Mouse (Mus musculus) liver, embryonic 13.5 days (tissue): ENCODE measurements around the gene Arhgap45. TPM values are rescaled to one million over a fixed set of nuclear protein-coding genes. Genes with fewer than 3 reads are reported as not detected.

Experiments used
- ATAC-seq: fragments of 200-750 bp; cut with Nextera tagmentation; 2 replicates; pipeline ENCODE4 v1.8.0; 2017; ENCODE audit warnings: low read depth, mild to moderate bottlenecking, moderate number of reproducible peaks, moderate library complexity
- DNase-seq: peaks from one replicate; pipeline ENCODE4 v3.0.0; 2022
- H3K27ac ChIP-seq: fragments of 300-500 bp; sonication (generic); 2 replicates; pipeline ENCODE4 v1.5.1; 2015; ENCODE audit warnings: moderate library complexity, mild to moderate bottlenecking, inconsistent platforms
- H3K27me3 ChIP-seq: fragments of 300-500 bp; sonication (generic); 2 replicates; pipeline ENCODE4 v1.6.1; 2015; ENCODE audit warnings: mild to moderate bottlenecking, inconsistent platforms
- H3K36me3 ChIP-seq: fragments of 300-500 bp; sonication (generic); 2 replicates; pipeline ENCODE4 v1.6.1; 2015; ENCODE audit warnings: mild to moderate bottlenecking, inconsistent platforms
- H3K4me1 ChIP-seq: fragments of 300-500 bp; sonication (generic); replicated peaks from 2 replicates; pipeline ENCODE4 v1.6.1; 2015; ENCODE audit warnings: inconsistent platforms
- H3K4me2 ChIP-seq: fragments of 300-500 bp; sonication (generic); 2 replicates; pipeline ENCODE4 v1.6.1; 2015; ENCODE audit warnings: inconsistent platforms, mild to moderate bottlenecking, moderate library complexity
- H3K4me3 ChIP-seq: fragments of 300-500 bp; sonication (generic); replicated peaks from 2 replicates; pipeline ENCODE4 v1.5.1; 2015; ENCODE audit warnings: mild to moderate bottlenecking, inconsistent platforms
- H3K9ac ChIP-seq: fragments of 300-500 bp; sonication (generic); 2 replicates; pipeline ENCODE4 v1.6.1; 2015; ENCODE audit warnings: mild to moderate bottlenecking, inconsistent platforms
- H3K9me3 ChIP-seq: fragments of 300-500 bp; sonication (generic); replicated peaks from 2 replicates; pipeline ENCODE4 v1.6.1; 2016; ENCODE audit warnings: inconsistent platforms
- whole genome bisulfite sequencing: fragments of 180-500 bp; shearing (Covaris S2); methylation state at CpG from one replicate; pipeline ENCODE4 v1.1.7; 2015; ENCODE audit not compliant: insufficient replicate concordance; 5-methylcytosine and 5-hydroxymethylcytosine counted together
- polyA plus RNA-seq: library from polyadenylated mRNA; unstranded; fragments of >200 nt; fragmentation: Nextera tagmentation; extraction: Ambion mirVana; gene quantifications from 2 replicates; pipeline ENCODE4 v1.2.1, GENCODE M21; 2015

The Arhgap45 gene
- polyA plus RNA-seq = 14.3 and 14.9 TPM in 2 replicates

DNA sequence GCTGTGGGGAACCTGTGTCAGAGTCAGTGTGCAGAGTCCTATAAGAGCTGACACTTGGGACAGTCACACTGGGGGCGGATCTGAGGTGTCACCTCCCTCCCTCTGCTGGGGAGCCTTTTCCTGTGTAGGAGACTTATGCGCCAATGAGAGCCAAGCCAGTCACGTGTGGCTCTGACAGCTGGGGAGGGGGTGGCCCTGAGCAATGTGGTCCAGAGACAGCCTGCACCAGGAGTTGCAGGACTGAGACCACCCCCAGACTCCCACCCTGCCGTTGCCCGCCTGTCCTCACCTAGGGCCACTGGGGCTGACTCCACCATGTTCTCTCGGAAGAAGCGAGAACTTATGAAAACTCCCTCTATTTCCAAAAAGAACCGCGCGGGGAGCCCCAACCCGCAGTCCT is at the start of gene Arhgap45:
TSS of gene Arhgap45 (plus strand) at position 143 of the 400 bp plus-strand sequence.
- peak within 1 kb of the TSS; percentile 84 for H3K27ac ChIP-seq

GRCm38 (mm10) chr10:79966886-79967400 is 49.5 kb upstream of the Arhgap45 start:
- ATAC-seq (no peak), DNase-seq (no peak)
- Histone ChIP-seq H3K27me3 (peaks cover 37% of the 10 kb centered on the region), H3K27ac (no peak overlapping the region), H3K9ac (no peak overlapping the region), H3K4me3 (no peak overlapping the region), H3K4me1 (peaks cover 12% of the 10 kb centered on the region), H3K4me2 (no peak overlapping the region), H3K36me3 (peaks cover 67% of the 10 kb centered on the region), H3K9me3 (no peaks in the 10 kb centered on the region)
- 83% methylated on average over 5 of the region's 5 CpGs for WGBS

More for the DNA sequence above, at the start of gene Arhgap45:
- DNase-seq (peak; percentile 70), ATAC-seq (peak; percentile 74)
- Histone ChIP-seq H3K36me3 (peaks cover 60% of the 10 kb centered on the region), H3K4me1 (peaks cover 72% of the 10 kb centered on the region), H3K4me2 (peak within 1 kb of the TSS; percentile 78), H3K4me3 (peak within 1 kb of the TSS; percentile 59), H3K27me3 (peaks cover 19% of the 10 kb centered on the region), H3K9ac (peak within 1 kb of the TSS; percentile 72), H3K9me3 (no peaks in the 10 kb centered on the region)
- WGBS = 21% methylated on average over 11 of the region's 11 CpGs

- no peak for ATAC-seq
- Histone ChIP-seq H3K27ac (no peak overlapping the region), H3K4me2 (no peak overlapping the region), H3K4me3 (no peak overlapping the region), H3K27me3 (peaks cover 49% of the 10 kb centered on the region), H3K9ac (no peak overlapping the region), H3K9me3 (no peaks in the 10 kb centered on the region), H3K4me1 (peaks cover 8% of the 10 kb centered on the region), H3K36me3 (peaks cover 55% of the 10 kb centered on the region)
- DNase-seq = no peak
- 71% methylated on average over 1 of the region's 1 CpGs for WGBS
Observed at GRCm38 (mm10) chr10:79968181-79968580, 48.3 kb upstream of the Arhgap45 start.

GRCm38 (mm10) chr10:79969124-79969568 is 47.3 kb upstream of the Arhgap45 start:
- ATAC-seq = no peak
- Histone ChIP-seq H3K36me3 (peaks cover 45% of the 10 kb centered on the region), H3K9me3 (no peaks in the 10 kb centered on the region; the same call in 1 of the 2 replicates), H3K4me1 (peaks cover 8% of the 10 kb centered on the region), H3K4me2 (no peak overlapping the region), H3K9ac (no peak overlapping the region), H3K27me3 (peaks cover 55% of the 10 kb centered on the region), H3K4me3 (no peak overlapping the region), H3K27ac (no peak overlapping the region)
- WGBS = 28% methylated on average over 3 of the region's 3 CpGs
- DNase-seq = no peak

DNA sequence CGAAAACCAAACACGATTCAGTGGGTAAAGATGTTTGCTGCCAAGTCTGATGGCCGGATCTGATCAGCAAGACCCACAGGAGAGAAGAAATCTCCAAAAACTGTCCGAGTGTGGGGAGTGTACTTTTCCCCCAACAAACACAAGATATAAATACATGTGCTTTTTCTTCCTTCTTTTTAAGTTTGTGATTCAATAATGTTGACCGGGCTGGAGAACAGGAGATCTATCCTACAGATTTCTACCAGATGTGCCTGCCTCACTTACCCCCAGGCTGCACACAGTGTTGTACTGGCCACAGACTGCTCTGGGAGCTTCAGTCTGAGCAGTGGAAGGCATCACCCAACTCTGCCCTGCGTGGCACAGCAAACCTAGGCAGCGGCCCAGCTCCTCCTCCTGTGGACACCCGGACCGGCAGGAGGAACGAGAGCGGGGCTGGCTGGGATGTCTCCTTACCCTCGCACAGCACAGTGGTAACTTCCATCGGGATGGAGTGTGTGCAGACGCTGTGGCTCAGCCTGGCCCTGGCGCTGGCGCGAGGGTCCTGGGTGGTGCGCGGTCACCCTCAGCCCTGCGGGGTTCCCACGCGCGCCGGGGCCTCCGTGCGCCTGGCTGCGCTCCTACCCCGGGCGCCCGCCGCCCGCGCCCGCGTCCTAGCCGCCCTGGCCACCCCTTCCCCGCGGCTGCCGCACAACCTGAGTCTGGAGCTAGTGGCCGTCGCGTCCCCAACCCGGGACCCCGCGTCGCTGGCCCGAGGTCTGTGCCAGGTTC is 45.9 kb upstream of the Arhgap45 start, which contains the start of gene Grin3b:
TSS of gene Grin3b (plus strand) at position 301 of the 768 bp plus-strand sequence.
- peaks cover 55% of the 10 kb centered on the region for H3K27me3 ChIP-seq
- WGBS = 6% methylated on average over 47 of the region's 47 CpGs
- peak within 1 kb of the TSS; percentile 51 for H3K4me2 ChIP-seq
- DNase-seq (no peak), ATAC-seq (0 out of 2 replicates have a peak, but pooled peaks have one; percentile 9)
- H3K27ac ChIP-seq = no peak within 1 kb of the TSS
- peaks cover 4% of the 10 kb centered on the region; the same call in 1 of the 2 replicates for H3K9me3 ChIP-seq
- H3K36me3 ChIP-seq = peaks cover 38% of the 10 kb centered on the region
- peaks cover 8% of the 10 kb centered on the region for H3K4me1 ChIP-seq
- peak within 1 kb of the TSS; percentile 32 for H3K4me3 ChIP-seq
- H3K9ac ChIP-seq = peak within 1 kb of the TSS; percentile 5; the same call in 1 of the 2 replicates

DNA sequence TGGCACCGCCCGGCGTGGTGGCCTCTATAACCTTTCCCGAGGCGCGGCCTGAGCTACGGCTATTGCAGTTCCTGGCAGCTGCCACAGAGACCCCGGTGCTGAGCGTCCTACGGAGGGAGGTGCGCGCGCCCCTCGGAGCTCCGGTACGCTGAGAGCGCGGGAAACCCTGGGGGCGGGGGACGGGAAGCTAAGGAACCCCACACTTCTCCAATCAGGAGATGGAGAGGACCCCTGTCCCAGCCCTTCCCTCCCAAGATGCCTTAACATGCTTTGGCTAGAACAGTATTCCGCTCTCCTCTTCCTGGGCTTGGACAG is 45.3 kb upstream of the Arhgap45 start:
- Histone ChIP-seq H3K9ac (peak overlapping the region; percentile 5; the same call in 1 of the 2 replicates), H3K4me2 (peak overlapping the region; percentile 51), H3K9me3 (peaks cover 8% of the 10 kb centered on the region), H3K4me3 (peak overlapping the region; percentile 32), H3K36me3 (peaks cover 38% of the 10 kb centered on the region), H3K27me3 (peaks cover 55% of the 10 kb centered on the region), H3K27ac (no peak overlapping the region), H3K4me1 (peaks cover 8% of the 10 kb centered on the region)
- 7% methylated on average over 21 of the region's 21 CpGs for WGBS
- ATAC-seq = no peak
- DNase-seq = no peak

DNA sequence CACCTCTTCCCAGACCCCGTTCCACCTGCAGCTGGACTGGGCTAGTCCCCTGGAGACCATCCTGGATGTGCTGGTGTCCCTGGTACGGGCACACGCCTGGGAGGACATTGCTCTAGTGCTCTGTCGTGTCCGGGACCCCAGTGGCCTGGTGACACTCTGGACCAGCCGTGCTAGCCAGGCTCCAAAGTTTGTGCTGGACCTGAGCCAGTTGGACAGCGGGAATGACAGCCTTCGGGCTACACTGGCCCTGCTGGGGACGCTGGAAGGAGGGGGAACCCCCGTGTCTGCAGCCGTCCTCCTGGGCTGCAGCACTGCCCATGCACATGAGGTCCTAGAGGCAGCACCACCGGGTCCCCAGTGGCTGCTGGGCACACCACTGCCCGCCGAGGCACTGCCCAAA is 43.6 kb upstream of the Arhgap45 start:
- DNase-seq (no peak), ATAC-seq (no peak)
- Histone ChIP-seq H3K4me2 (no peak overlapping the region), H3K4me1 (peaks cover 8% of the 10 kb centered on the region), H3K36me3 (peaks cover 38% of the 10 kb centered on the region), H3K27ac (no peak overlapping the region), H3K9ac (no peak overlapping the region), H3K4me3 (no peak overlapping the region), H3K9me3 (peaks cover 25% of the 10 kb centered on the region), H3K27me3 (peaks cover 55% of the 10 kb centered on the region)
- WGBS = 52% methylated on average over 14 of the region's 14 CpGs

GRCm38 (mm10) chr10:79974087-79974486 is 42.4 kb upstream of the Arhgap45 start:
- Histone ChIP-seq H3K9me3 (peaks cover 35% of the 10 kb centered on the region), H3K4me3 (no peak overlapping the region), H3K4me2 (no peak overlapping the region), H3K36me3 (peaks cover 42% of the 10 kb centered on the region), H3K9ac (no peak overlapping the region), H3K27me3 (peaks cover 46% of the 10 kb centered on the region), H3K27ac (no peak overlapping the region), H3K4me1 (peaks cover 8% of the 10 kb centered on the region)
- WGBS = 88% methylated on average over 21 of the region's 21 CpGs
- ATAC-seq = no peak
- DNase-seq = no peak

- H3K4me3 ChIP-seq = no peak overlapping the region
- peaks cover 41% of the 10 kb centered on the region for H3K27me3 ChIP-seq
- DNase-seq (no peak), ATAC-seq (no peak)
- peaks cover 35% of the 10 kb centered on the region for H3K9me3 ChIP-seq
- H3K4me2 ChIP-seq = no peak overlapping the region
- H3K36me3 ChIP-seq = peaks cover 48% of the 10 kb centered on the region
- H3K9ac ChIP-seq = no peak overlapping the region
- H3K4me1 ChIP-seq = peaks cover 8% of the 10 kb centered on the region
- H3K27ac ChIP-seq = no peak overlapping the region
- WGBS = 68% methylated on average over 8 of the region's 8 CpGs
Observed at GRCm38 (mm10) chr10:79974668-79975067, 41.8 kb upstream of the Arhgap45 start.

DNA sequence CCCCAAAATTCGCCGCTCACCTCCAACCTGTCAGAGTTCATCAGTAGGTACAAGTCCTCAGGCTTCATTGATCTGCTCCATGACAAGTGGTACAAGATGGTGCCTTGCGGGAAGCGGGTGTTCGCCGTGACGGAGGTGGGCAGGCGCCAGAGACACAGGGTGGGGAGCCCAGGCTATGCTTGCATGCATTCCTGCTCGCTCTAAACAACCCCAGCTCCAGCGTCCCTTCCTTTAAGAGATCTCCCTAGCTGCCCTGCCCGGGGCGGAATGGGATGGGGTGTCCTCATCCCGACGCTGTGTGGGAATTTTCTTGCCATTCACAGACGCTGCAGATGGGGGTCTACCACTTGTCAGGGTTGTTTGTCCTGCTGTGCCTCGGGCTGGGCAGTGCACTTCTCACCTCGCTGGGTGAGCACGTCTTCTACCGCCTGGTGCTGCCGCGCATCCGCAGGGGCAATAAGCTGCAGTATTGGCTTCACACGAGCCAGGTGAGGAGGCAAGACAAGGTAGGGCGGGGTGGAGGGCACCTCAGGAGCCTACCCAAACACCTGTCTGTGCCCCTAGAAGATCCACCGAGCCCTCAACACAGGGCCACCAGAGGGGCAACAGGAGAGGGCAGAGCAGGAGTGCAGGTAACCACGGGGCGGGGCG is 40.3 kb upstream of the Arhgap45 start:
- ATAC-seq = no peak

DNA sequence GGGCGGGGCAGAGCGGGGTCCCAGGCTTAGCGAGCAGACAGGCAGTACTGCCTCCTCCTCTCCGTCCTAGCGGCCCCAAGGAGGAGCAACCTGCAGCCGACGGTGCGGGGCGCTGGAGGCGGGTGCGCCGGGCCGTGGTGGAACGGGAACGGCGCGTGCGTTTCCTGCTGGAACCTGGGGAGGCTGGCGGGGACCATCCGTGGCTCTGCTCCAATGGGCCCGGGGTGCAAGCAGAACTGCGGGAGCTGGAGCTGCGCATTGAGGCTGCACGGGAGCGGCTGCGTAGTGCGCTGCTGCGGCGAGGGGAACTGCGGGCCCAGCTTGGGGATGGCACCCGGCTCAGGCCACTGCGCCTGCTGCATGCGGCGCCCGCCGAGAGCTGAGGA is 39.7 kb upstream of the Arhgap45 start:
- 93% methylated on average over 28 of the region's 36 CpGs for WGBS
- ATAC-seq (no peak), DNase-seq (no peak)
- H3K9me3 ChIP-seq = peaks cover 35% of the 10 kb centered on the region
- no peak overlapping the region for H3K4me3 ChIP-seq
- no peak overlapping the region for H3K9ac ChIP-seq
- H3K27me3 ChIP-seq = peaks cover 20% of the 10 kb centered on the region
- no peak overlapping the region for H3K4me2 ChIP-seq
- H3K36me3 ChIP-seq = peaks cover 64% of the 10 kb centered on the region
- peaks cover 16% of the 10 kb centered on the region for H3K4me1 ChIP-seq
- no peak overlapping the region for H3K27ac ChIP-seq

More for the DNA sequence above, 40.3 kb upstream of the Arhgap45 start:
- H3K4me1 ChIP-seq = peaks cover 11% of the 10 kb centered on the region
- H3K9ac ChIP-seq = no peak overlapping the region
- peaks cover 25% of the 10 kb centered on the region for H3K27me3 ChIP-seq
- 92% methylated on average over 28 of the region's 28 CpGs for WGBS
- no peak for DNase-seq
- H3K4me3 ChIP-seq = no peak overlapping the region
- H3K27ac ChIP-seq = no peak overlapping the region
- H3K36me3 ChIP-seq = peaks cover 59% of the 10 kb centered on the region
- H3K9me3 ChIP-seq = peaks cover 35% of the 10 kb centered on the region
- no peak overlapping the region for H3K4me2 ChIP-seq
